Mouse (Mus musculus): ENCODE measurements around the gene Kxd1. TPM values are rescaled to one million over a fixed set of nuclear protein-coding genes. Genes with fewer than 3 reads are reported as not detected.

The Kxd1 gene
- total RNA-seq, 4 experiments from 2014 or later = 97.9 to 114 (median 103) TPM

DNA sequence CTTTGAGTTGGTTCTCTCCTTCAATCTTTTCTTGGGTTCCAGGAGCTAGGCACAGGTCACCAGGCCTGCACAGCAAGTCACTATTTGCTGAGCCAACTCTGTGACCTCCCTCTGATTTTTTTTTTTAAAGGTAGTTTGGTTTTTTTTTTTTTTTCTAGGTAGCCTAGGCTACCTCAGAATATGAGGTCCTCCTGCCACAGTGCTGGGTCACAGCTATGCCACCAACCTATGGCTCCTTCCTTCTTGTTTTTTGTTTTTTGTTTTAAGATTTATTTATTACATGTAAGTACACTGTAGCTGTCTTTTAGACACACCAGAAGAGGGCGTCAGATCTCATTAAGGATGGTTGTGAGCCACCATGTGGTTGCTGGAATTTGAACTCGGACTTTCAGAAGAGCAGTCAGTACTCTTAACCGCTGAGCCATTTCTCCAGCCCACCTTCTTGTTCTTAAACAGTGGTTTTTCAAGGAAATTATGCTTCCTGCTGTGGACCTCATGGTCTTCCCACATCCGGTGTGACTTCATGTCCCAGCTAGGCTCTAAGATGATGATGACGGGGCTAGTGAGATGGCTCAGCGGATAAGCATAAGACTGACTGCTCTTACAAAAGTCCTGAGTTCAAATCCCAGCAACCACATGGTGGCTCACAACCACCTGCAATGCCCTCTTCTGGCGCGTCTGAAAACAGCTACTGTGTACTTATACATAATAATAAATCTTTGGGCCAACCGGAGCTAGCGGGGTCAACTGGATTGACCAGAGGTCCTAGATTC, 21.8 kb upstream of the Kxd1 start:
- DNase-seq (ENCODE audit: low spot score) = no peak

GRCm38 (mm10) chr8:70547762-70548161, 20.0 kb upstream of the Kxd1 start:
- no peak for DNase-seq (ENCODE audit: low spot score)

- DNase-seq (ENCODE audit: low spot score) = no peak
These were observed 18.7 kb upstream of the Kxd1 start for GRCm38 (mm10) chr8:70546412-70546811.

GRCm38 (mm10) chr8:70544200-70544687, 16.5 kb upstream of the Kxd1 start:
- peak; percentile 40 for DNase-seq (ENCODE audit: low spot score)

GRCm38 (mm10) chr8:70541081-70541480, 13.3 kb upstream of the Kxd1 start:
- no peak for DNase-seq (ENCODE audit: low spot score)

GRCm38 (mm10) chr8:70540507-70541071, 12.8 kb upstream of the Kxd1 start:
- peak; percentile 30 for DNase-seq (ENCODE audit: low spot score)

GRCm38 (mm10) chr8:70540013-70540506, 12.3 kb upstream of the Kxd1 start:
- no peak for DNase-seq (ENCODE audit: low spot score)

DNA sequence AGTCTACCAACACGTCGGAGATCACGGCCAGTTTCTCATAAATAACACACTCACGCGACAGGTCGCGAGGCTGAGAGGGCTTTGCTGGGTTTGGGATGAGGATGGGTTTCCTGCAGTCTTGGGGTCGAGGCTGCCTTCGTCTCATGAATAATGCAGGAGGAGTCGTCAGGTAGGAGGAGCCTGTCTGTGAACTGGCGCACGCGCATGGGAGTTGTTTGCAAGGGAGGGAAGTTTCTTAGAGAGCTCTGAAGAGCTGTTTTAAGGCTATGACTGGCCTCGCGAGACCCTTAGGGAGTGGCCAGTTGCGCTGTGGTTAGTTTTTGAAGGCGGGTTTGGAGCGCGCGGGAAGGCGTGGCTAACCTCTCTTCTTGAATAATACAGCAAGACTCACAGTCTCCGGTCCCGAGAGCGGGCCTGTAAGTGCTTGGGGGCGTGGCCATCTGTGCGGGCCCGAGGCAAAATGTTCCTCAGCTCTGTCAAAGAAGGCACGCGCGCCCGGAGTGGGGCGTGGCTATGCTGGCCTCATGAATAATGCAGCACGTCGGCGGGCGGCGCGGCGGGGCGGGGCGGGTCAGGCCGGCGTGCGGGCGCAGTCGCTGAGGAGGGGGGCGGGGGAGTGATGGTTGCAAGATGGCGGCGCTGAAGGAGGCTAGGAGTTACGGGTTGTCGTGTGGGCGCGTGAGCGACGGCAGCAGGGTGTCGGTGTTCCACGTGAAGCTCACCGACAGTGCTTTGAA, 11.5 kb upstream of the Kxd1 start, which contains the start of gene Ell:
TSS of gene Ell (plus strand) at position 381 of the 737 bp plus-strand sequence.
- peak; percentile 99 for DNase-seq (ENCODE audit: low spot score)

- peak; percentile 99 for DNase-seq (ENCODE audit: low spot score)
These were observed 10.9 kb upstream of the Kxd1 start for GRCm38 (mm10) chr8:70538633-70539076.

DNA sequence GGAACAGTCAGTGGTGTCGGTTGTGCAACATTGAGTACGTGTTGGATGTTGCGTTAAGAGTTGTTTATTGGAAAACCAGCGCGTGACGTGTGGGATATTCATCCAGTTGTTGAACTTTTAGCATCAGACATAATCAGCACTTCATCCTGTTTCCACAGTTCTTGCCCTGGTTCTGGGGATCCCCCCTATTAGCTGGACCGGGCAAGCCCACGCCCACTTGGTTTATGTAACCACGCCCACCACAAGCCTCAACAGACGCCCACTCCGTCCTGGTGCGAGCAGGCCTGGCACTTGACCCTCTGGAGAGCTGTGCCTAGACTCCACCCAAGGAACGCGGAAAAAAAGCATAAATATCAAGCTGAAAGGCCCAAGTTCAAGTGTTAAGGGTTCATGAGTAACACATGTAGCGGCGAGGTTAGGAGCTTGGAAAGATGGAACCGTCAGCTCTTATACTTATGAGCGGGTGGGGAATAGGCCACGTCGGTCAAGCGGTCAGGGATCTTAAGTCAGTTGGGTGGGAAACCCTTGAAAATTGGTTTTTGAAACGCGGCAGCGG, 10.3 kb upstream of the Kxd1 start:
- DNase-seq (ENCODE audit: low spot score) = peak; percentile 73

DNA sequence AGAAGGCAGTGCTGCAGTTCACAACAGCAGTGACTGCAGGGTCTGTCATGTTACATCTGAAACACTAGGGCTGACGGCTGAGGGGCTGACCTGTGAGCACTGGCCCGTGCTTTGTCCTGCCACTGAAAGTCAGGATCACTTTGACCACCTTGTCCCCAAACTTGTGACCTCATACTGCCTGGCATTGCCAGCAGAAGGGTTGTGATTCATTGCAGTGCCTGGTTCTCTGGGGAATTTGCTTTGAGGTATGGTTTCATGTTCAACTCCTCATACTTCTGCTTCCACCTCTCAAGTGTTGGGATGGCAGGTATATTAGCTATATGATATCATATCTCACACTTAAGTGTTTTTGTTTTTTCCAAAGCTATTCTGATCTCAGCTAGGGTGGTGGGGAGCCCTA, 7.9 kb upstream of the Kxd1 start:
- no peak for DNase-seq (ENCODE audit: low spot score)

DNA sequence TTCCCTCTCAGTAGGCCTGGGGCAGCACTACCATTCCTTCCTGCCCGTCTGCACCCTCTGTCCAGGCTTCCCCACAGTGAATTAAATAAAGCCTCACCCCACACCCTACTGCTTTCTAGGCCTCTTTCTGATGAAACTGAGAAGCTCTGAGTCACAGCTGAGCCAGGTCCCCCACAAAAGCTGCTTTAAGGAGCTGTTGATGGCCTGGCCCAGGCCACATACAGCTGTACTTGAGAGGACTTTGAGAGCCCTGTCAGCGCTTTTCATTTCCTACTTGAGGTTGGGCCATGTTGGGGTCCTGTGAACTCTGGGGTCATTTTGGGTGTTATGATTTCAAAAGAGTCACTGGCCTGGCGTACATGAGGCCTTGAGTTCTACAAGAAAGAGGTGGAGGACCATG, 7.5 kb upstream of the Kxd1 start:
- DNase-seq (ENCODE audit: low spot score) = no peak

DNA sequence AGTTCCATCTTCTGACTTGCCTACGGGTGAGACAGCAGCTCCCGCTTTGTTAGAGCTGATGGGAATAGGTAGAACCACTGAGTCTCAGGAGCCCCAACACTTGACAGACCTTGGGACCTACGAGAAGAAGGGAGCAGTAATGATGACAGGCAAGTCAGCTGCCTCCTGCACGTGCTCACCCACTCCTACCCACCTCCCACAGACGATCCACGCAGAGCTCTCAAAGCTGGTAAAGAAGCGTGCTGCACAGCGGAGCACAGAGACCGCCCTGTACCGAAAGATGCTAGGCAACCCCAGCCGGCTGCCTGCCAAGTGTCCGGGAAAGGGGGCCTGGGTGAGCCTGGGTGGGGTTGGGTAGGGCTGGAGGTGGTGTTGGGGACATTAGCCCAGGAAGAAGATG, 6.5 kb upstream of the Kxd1 start:
- DNase-seq (ENCODE audit: low spot score) = no peak

DNA sequence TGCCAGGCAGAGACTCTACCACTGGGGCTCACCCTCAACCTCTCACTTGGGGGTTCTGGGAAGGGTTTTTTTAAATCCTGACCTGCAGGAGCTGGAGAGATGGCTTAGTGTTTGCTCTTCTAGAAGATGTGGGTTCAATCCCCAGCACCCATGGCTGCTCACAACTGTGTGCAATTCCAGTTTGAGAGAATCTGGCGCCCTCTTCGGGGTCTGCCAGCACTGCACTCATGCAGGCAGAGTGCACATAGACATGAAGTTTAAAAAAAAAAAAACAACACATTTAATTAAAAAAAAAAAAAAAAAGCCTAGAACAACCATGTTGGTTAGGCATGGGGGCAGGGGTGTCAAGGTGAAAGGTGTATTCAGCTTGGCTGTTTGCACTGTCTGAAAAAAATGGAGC, 2.6 kb upstream of the Kxd1 start:
- no peak for DNase-seq (ENCODE audit: low spot score)

GRCm38 (mm10) chr8:70529741-70530161, 2.0 kb upstream of the Kxd1 start:
- DNase-seq (ENCODE audit: low spot score) = no peak

- DNase-seq (ENCODE audit: low spot score) = no peak
These were observed 1.5 kb upstream of the Kxd1 start for GRCm38 (mm10) chr8:70529299-70529698.

- no peak for DNase-seq (ENCODE audit: low spot score)
These were observed 534 bp upstream of the Kxd1 start for GRCm38 (mm10) chr8:70528182-70528797.

DNA sequence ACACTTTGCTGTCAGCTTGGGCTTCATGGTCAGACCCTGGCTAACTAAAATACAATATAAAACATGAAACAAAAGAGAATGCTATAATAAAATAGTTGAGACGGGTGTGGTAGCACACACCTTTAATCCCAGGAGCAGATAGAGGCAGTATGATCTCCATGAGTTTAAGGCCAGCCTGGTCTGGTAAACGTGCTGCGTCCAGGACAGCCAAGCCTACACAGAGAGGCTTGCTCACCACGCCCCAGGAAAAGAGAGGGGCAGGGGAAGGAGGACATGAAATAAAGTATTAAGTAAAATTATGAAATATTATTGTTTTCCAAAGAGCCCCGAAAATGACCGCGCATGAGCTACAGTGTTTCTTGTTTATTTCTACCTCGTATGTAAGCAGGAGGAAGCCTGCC, 645 bp downstream of the Kxd1 start:
- DNase-seq (ENCODE audit: low spot score) = no peak

- DNase-seq (ENCODE audit: low spot score) = peak; percentile 96
These were observed 5.0 kb downstream of the Kxd1 start for GRCm38 (mm10) chr8:70522592-70523403.

- no peak for DNase-seq (ENCODE audit: low spot score)
These were observed 8.2 kb downstream of the Kxd1 start for GRCm38 (mm10) chr8:70519606-70520005.

DNA sequence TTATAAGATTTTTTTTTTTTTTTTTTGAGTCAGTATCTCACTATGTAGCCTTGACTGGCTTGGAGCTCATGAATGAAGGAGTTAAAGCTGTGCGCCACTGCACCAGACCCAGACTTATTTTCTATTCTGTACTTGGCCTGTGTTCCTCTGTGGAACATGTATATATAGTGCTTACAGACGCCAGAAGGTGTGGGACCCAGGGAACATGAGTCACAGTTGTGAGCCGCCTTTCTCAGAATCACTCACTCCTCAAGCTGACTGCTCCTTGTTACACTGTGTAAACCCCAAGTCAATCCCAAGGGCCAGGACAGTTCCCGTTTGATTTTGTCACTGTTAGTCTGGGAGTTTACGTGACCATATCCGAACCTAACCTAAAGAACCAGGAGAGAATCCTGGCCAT, 8.7 kb downstream of the Kxd1 start:
- no peak for DNase-seq (ENCODE audit: low spot score)
